Mouse (Mus musculus): ENCODE measurements around the gene Ctnna3. TPM values are rescaled to one million over a fixed set of nuclear protein-coding genes. Genes with fewer than 3 reads are reported as not detected.
"Not testable (repeated sequence)": the region's sequence is repeated elsewhere in the genome, so short reads cannot be mapped to it uniquely, and the experiment has no call there.

The Ctnna3 gene
- polyA plus RNA-seq (2014; fragmentation: Nextera tagmentation; extraction: Ambion mirVana) = 0.14 and 0.35 TPM in 2 replicates

GRCm38 (mm10) chr10:63429785-63430305, at the start of gene Ctnna3:
Ctnna3 (plus strand) TSS chr10:63430098.
- DNase-seq (ENCODE audit: low spot score) (peak; percentile 95), ATAC-seq (replicated peaks; ENCODE audit: insufficient number of reproducible peaks, low FRiP score, low TSS enrichment, low read depth) (peak; percentile 95)
- H3K9ac ChIP-seq (replicated peaks; ENCODE audit: low read length) = peak within 1 kb of the TSS; percentile 75
- H3K9me3 ChIP-seq (replicated peaks; ENCODE audit: control insufficient read depth, low read length) = no peaks in the 10 kb centered on the region
- no peaks in the 10 kb centered on the region for H3K4me1 ChIP-seq (ENCODE audit: control insufficient read depth, insufficient read depth, low read length)
- peak within 1 kb of the TSS; percentile 77 for H3K4me3 ChIP-seq (ENCODE audit: low read depth, low read length)
- H3K36me3 ChIP-seq (replicated peaks; ENCODE audit: control insufficient read depth, insufficient read depth, low read depth, low read length) = no peaks in the 10 kb centered on the region
- under 1% methylated on average over 55 of the region's 55 CpGs for WGBS
- H3K4me2 ChIP-seq (ENCODE audit: low read depth, low read length) = peak within 1 kb of the TSS; percentile 54
- 0 out of 2 replicates have a peak within 1 kb of the TSS, but pooled peaks have one; percentile 56 for H3K27ac ChIP-seq (replicated peaks; ENCODE audit: low read depth, low read length)
- H3K27me3 ChIP-seq (ENCODE audit: control insufficient read depth, insufficient read depth, low read length) = no peaks in the 10 kb centered on the region

- no peak for DNase-seq (ENCODE audit: low spot score)
- Histone ChIP-seq H3K4me2 (ENCODE audit: low read depth, low read length) (peak within 1 kb of the TSS; percentile 93), H3K27me3 (ENCODE audit: control insufficient read depth, insufficient read depth, low read length) (no peaks in the 10 kb centered on the region), H3K4me1 (ENCODE audit: control insufficient read depth, insufficient read depth, low read length) (no peaks in the 10 kb centered on the region; the same call in 1 of the 2 replicates), H3K9me3 (replicated peaks; ENCODE audit: control insufficient read depth, low read length) (no peaks in the 10 kb centered on the region), H3K36me3 (replicated peaks; ENCODE audit: control insufficient read depth, insufficient read depth, low read depth, low read length) (no peaks in the 10 kb centered on the region), H3K9ac (replicated peaks; ENCODE audit: low read length) (peak within 1 kb of the TSS; percentile 32), H3K4me3 (ENCODE audit: low read depth, low read length) (peak within 1 kb of the TSS; percentile 39), H3K27ac (replicated peaks; ENCODE audit: low read depth, low read length) (no peak within 1 kb of the TSS)
- ATAC-seq (replicated peaks; ENCODE audit: insufficient number of reproducible peaks, low FRiP score, low TSS enrichment, low read depth) = no peak
- WGBS = 6% methylated on average over 24 of the region's 24 CpGs
These were observed 48.2 kb upstream of the Ctnna3 start, which contains the start of gene Sirt1 for GRCm38 (mm10) chr10:63381498-63382280. Sirt1 (minus strand) TSS chr10:63381704.

- WGBS = under 1% methylated on average over 28 of the region's 28 CpGs
- no peaks in the 10 kb centered on the region for H3K27me3 ChIP-seq (ENCODE audit: control insufficient read depth, insufficient read depth, low read length)
- H3K27ac ChIP-seq (replicated peaks; ENCODE audit: low read depth, low read length) = no peak within 1 kb of the TSS
- no peaks in the 10 kb centered on the region for H3K9me3 ChIP-seq (replicated peaks; ENCODE audit: control insufficient read depth, low read length)
- peak within 1 kb of the TSS; percentile 32 for H3K9ac ChIP-seq (replicated peaks; ENCODE audit: low read length)
- no peaks in the 10 kb centered on the region; the same call in 1 of the 2 replicates for H3K4me1 ChIP-seq (ENCODE audit: control insufficient read depth, insufficient read depth, low read length)
- H3K36me3 ChIP-seq (replicated peaks; ENCODE audit: control insufficient read depth, insufficient read depth, low read depth, low read length) = no peaks in the 10 kb centered on the region
- H3K4me2 ChIP-seq (ENCODE audit: low read depth, low read length) = peak within 1 kb of the TSS; percentile 93
- peak within 1 kb of the TSS; percentile 39 for H3K4me3 ChIP-seq (ENCODE audit: low read depth, low read length)
- ATAC-seq (replicated peaks; ENCODE audit: insufficient number of reproducible peaks, low FRiP score, low TSS enrichment, low read depth) (peak; percentile 91), DNase-seq (ENCODE audit: low spot score) (peak; percentile 99)
These were observed 47.3 kb upstream of the Ctnna3 start, which contains the start of gene Dnajc12 for GRCm38 (mm10) chr10:63382372-63383279. Dnajc12 (plus strand) TSS chr10:63382443.

GRCm38 (mm10) chr10:63385897-63386296, 44.0 kb upstream of the Ctnna3 start:
- 30% methylated on average over 5 of the region's 5 CpGs for WGBS

GRCm38 (mm10) chr10:63386444-63386843, 43.5 kb upstream of the Ctnna3 start:
- no peaks in the 10 kb centered on the region for H3K36me3 ChIP-seq (replicated peaks; ENCODE audit: control insufficient read depth, insufficient read depth, low read depth, low read length)

More at GRCm38 (mm10) chr10:63385897-63386296, 44.0 kb upstream of the Ctnna3 start:
- H3K27me3 ChIP-seq (ENCODE audit: control insufficient read depth, insufficient read depth, low read length); ATAC-seq (replicated peaks; ENCODE audit: insufficient number of reproducible peaks, low FRiP score, low TSS enrichment, low read depth); DNase-seq (ENCODE audit: low spot score); H3K27ac ChIP-seq (replicated peaks; ENCODE audit: low read depth, low read length); H3K9me3 ChIP-seq (replicated peaks; ENCODE audit: control insufficient read depth, low read length); H3K36me3 ChIP-seq (replicated peaks; ENCODE audit: control insufficient read depth, insufficient read depth, low read depth, low read length); H3K9ac ChIP-seq (replicated peaks; ENCODE audit: low read length); H3K4me1 ChIP-seq (ENCODE audit: control insufficient read depth, insufficient read depth, low read length): not testable (repeated sequence)
- Histone ChIP-seq H3K4me2 (ENCODE audit: low read depth, low read length) (peak overlapping the region; percentile 33), H3K4me3 (ENCODE audit: low read depth, low read length) (peak overlapping the region; percentile 57)

GRCm38 (mm10) chr10:63386991-63387390, 42.9 kb upstream of the Ctnna3 start:
- H3K9ac ChIP-seq (replicated peaks; ENCODE audit: low read length) = peak overlapping the region; percentile 52
- no peaks in the 10 kb centered on the region for H3K36me3 ChIP-seq (replicated peaks; ENCODE audit: control insufficient read depth, insufficient read depth, low read depth, low read length)
- ATAC-seq (replicated peaks; ENCODE audit: insufficient number of reproducible peaks, low FRiP score, low TSS enrichment, low read depth) = no peak
- peak; percentile 10 for DNase-seq (ENCODE audit: low spot score)
- H3K27me3 ChIP-seq (ENCODE audit: control insufficient read depth, insufficient read depth, low read length) = no peaks in the 10 kb centered on the region
- 3% methylated on average over 10 of the region's 10 CpGs for WGBS
- peak overlapping the region; percentile 57 for H3K4me3 ChIP-seq (ENCODE audit: low read depth, low read length)
- H3K4me1 ChIP-seq (ENCODE audit: control insufficient read depth, insufficient read depth, low read length) = no peaks in the 10 kb centered on the region
- H3K27ac ChIP-seq (replicated peaks; ENCODE audit: low read depth, low read length) = no peak overlapping the region
- peak overlapping the region; percentile 33 for H3K4me2 ChIP-seq (ENCODE audit: low read depth, low read length)
- H3K9me3 ChIP-seq (replicated peaks; ENCODE audit: control insufficient read depth, low read length) = no peaks in the 10 kb centered on the region

More at GRCm38 (mm10) chr10:63386444-63386843, 43.5 kb upstream of the Ctnna3 start:
- Histone ChIP-seq H3K4me3 (ENCODE audit: low read depth, low read length) (peak overlapping the region; percentile 57), H3K9me3 (replicated peaks; ENCODE audit: control insufficient read depth, low read length) (no peaks in the 10 kb centered on the region), H3K27me3 (ENCODE audit: control insufficient read depth, insufficient read depth, low read length) (no peaks in the 10 kb centered on the region), H3K4me1 (ENCODE audit: control insufficient read depth, insufficient read depth, low read length) (no peaks in the 10 kb centered on the region; the same call in 1 of the 2 replicates), H3K4me2 (ENCODE audit: low read depth, low read length) (peak overlapping the region; percentile 33), H3K27ac (replicated peaks; ENCODE audit: low read depth, low read length) (no peak overlapping the region), H3K9ac (replicated peaks; ENCODE audit: low read length) (peak overlapping the region; percentile 52)
- 0% methylated on average over 19 of the region's 19 CpGs for whole genome bisulfite sequencing
- ATAC-seq (replicated peaks; ENCODE audit: insufficient number of reproducible peaks, low FRiP score, low TSS enrichment, low read depth) = peak; percentile 66
- peak; percentile 82 for DNase-seq (ENCODE audit: low spot score)

GRCm38 (mm10) chr10:63388948-63389347, 41.0 kb upstream of the Ctnna3 start:
- no peak for ATAC-seq (replicated peaks; ENCODE audit: insufficient number of reproducible peaks, low FRiP score, low TSS enrichment, low read depth)
- Histone ChIP-seq H3K27me3 (ENCODE audit: control insufficient read depth, insufficient read depth, low read length) (no peaks in the 10 kb centered on the region), H3K9ac (replicated peaks; ENCODE audit: low read length) (no peak overlapping the region), H3K4me2 (ENCODE audit: low read depth, low read length) (no peak overlapping the region), H3K4me1 (ENCODE audit: control insufficient read depth, insufficient read depth, low read length) (no peaks in the 10 kb centered on the region), H3K9me3 (replicated peaks; ENCODE audit: control insufficient read depth, low read length) (no peaks in the 10 kb centered on the region), H3K36me3 (replicated peaks; ENCODE audit: control insufficient read depth, insufficient read depth, low read depth, low read length) (no peaks in the 10 kb centered on the region), H3K27ac (replicated peaks; ENCODE audit: low read depth, low read length) (no peak overlapping the region), H3K4me3 (ENCODE audit: low read depth, low read length) (no peak overlapping the region)
- 64% methylated on average over 4 of the region's 4 CpGs for WGBS
- no peak for DNase-seq (ENCODE audit: low spot score)
